Mouse (Mus musculus): ENCODE results near the gene Ctnnbl1. TPM values are rescaled to one million over a fixed set of nuclear protein-coding genes. Genes with fewer than 3 reads are reported as not detected.
A peak's percentile ranks its signal among the peaks of the same experiment; 100 is the strongest.

Gene Ctnnbl1
- polyA plus RNA-seq, 1 experiment from 2014 or later = 82.3 TPM

DNA sequence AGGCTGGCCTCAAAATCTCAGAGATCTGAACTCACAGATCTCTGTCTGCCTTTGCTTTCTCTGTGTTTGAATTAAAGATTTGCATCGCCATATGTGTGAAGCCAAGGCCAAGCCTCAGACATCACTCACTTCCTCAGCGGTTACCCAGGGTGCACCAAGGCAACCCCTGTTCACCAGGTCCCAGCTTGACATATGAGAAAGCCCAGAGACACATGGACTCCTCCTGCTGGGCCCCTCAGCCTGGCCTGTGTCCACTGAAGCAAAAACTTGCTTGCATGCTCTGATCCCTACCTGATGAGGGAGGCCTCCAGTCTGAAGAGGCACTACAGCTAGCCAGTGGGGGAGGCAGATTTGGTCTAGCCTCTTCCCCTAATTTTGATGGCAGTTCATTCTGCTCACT is 63.1 kb downstream of the Ctnnbl1 start:
- Histone ChIP-seq H3K36me3 (no peaks in the 10 kb centered on the region), H3K27me3 (peaks cover 31% of the 10 kb centered on the region), H3K9me3 (replicated peaks) (no peaks in the 10 kb centered on the region), H3K4me2 (replicated peaks) (no peak overlapping the region), H3K27ac (peak overlapping the region; percentile 88), H3K4me3 (no peak overlapping the region), H3K9ac (no peak overlapping the region), H3K4me1 (peaks cover 38% of the 10 kb centered on the region)
- WGBS = 79% methylated on average over 2 of the region's 2 CpGs
- ATAC-seq (ENCODE audit: low FRiP score) = no peak

DNA sequence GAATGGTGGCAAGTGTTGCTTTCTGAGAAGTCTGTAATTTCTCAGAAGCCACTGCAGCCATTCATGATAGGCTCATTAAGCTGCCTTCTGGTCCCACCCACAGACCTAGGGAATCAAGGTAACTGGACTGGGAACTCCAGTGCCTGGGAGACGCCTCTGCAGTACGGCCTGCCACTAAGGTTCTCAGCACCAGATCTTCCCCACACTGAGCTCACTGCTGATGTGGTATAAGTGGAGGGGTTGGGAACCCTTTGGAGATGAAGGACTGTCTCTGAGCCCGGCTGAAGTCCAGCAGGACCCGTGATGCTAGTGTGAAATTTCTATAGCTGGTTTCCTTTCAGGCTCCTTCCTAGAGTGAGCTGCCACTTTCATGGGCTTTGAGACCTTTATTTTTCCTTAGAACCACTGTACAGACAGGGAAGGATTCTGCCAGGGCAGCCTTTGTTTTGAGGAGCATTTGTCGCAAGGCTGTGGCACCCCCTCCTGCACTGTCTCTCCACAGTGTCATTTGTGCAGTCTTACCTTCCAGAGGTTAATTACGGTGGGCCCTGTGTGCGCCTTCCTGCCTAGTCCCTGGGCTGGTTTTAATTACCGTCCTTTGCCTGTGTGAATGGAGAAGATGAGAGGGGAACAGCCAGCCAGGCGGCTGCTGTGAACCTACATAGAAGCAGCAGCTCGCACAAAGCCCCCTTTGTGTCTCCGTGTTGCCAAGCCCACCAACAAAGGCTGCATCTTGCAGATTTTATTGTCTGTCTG is 63.7 kb downstream of the Ctnnbl1 start:
- 8% methylated on average over 11 of the region's 11 CpGs for WGBS
- peaks cover 30% of the 10 kb centered on the region for H3K27me3 ChIP-seq

DNA sequence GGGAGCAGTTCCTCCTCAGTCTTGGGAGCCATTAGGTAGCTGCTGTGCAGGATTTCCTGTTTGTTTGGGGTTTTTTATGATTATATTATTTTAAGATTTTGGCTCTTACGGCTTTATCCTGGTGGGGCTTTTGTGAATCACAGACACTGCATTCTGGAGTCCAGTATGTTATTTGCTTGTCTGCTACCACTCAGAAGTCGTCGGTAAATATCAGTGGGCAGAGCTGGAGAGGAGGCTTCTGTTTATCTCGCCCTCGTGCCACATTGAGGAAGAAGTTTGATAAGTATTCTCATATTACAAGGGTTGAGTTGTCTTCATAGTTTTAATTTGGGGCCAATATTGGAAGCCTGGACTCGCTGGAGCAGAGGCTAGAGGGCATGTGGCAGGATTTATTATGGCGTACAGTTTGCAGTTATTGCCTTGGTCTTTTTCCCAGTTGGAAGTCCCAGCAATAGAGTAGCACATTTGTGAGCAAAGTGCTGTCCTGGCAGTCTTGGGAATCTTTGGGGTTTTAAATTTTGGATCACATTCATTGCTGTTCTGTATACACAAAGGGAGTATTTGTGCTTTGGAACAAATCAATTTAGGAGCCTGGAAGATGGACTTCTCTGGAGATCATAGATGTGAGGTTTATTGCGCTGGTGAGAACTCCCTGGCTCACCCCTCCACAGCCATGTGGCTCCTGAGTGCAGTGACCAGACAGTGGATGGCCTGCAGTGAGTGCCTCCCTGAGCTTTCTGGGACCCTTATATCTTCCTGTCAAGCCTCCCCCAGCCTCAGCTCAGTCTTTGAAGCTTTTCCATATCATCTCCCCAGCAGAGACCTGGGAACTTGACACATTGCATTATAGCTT is 64.5 kb downstream of the Ctnnbl1 start:
- H3K9me3 ChIP-seq (replicated peaks) = no peaks in the 10 kb centered on the region
- 27% methylated on average over 8 of the region's 8 CpGs for WGBS
- peaks cover 45% of the 10 kb centered on the region for H3K4me1 ChIP-seq
- H3K36me3 ChIP-seq = no peaks in the 10 kb centered on the region
- H3K27ac ChIP-seq = peak overlapping the region; percentile 88
- H3K27me3 ChIP-seq = peaks cover 22% of the 10 kb centered on the region
- H3K4me3 ChIP-seq = no peak overlapping the region
- peak; percentile 18; the same call in 1 of the 2 replicates for ATAC-seq (ENCODE audit: low FRiP score)
- H3K9ac ChIP-seq = peak overlapping the region; percentile 9; the same call in 1 of the 2 replicates
- peak overlapping the region; percentile 27 for H3K4me2 ChIP-seq (replicated peaks)

More for the DNA sequence above, 63.7 kb downstream of the Ctnnbl1 start:
- H3K27ac ChIP-seq = peak overlapping the region; percentile 88
- H3K4me1 ChIP-seq = peaks cover 44% of the 10 kb centered on the region
- no peaks in the 10 kb centered on the region for H3K9me3 ChIP-seq (replicated peaks)
- peak overlapping the region; percentile 9; the same call in 1 of the 2 replicates for H3K9ac ChIP-seq
- H3K4me3 ChIP-seq = no peak overlapping the region
- H3K36me3 ChIP-seq = no peaks in the 10 kb centered on the region
- peak; percentile 80 for ATAC-seq (ENCODE audit: low FRiP score)
- H3K4me2 ChIP-seq (replicated peaks) = peak overlapping the region; percentile 27

DNA sequence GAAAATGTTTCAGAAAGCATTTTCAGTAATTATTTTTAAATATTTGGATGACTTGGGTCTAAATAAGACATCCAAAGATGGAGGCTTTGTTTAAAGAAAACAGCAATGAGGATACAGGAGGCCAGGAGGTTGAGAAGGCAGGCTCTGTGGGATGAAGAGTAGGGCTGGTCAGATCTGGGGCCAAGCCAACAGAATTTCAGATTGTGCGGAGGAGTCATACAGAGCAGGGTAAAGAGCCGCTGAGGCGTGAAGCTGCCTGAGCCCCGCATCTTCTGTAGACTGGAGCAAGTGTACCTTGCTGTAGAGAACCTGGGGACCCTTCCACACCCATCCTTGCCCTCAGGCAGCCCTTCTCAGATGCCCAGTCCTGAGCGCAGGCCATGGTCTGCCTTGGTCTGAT is 65.5 kb downstream of the Ctnnbl1 start:
- H3K4me3 ChIP-seq = no peak overlapping the region
- WGBS = 82% methylated on average over 5 of the region's 5 CpGs
- peaks cover 17% of the 10 kb centered on the region for H3K27me3 ChIP-seq
- peaks cover 53% of the 10 kb centered on the region for H3K4me1 ChIP-seq
- H3K36me3 ChIP-seq = no peaks in the 10 kb centered on the region
- no peaks in the 10 kb centered on the region for H3K9me3 ChIP-seq (replicated peaks)
- no peak for ATAC-seq (ENCODE audit: low FRiP score)
- H3K4me2 ChIP-seq (replicated peaks) = 0 out of 2 replicates have a peak overlapping the region, but pooled peaks have one; percentile 27
- peak overlapping the region; percentile 2; the same call in 1 of the 2 replicates for H3K9ac ChIP-seq
- H3K27ac ChIP-seq = no peak overlapping the region

GRCm38 (mm10) chr2:157804388-157804787 is 67.2 kb downstream of the Ctnnbl1 start:
- Histone ChIP-seq H3K27ac (no peak overlapping the region), H3K27me3 (peaks cover 3% of the 10 kb centered on the region), H3K4me1 (peaks cover 66% of the 10 kb centered on the region), H3K4me3 (no peak overlapping the region), H3K36me3 (no peaks in the 10 kb centered on the region), H3K9ac (no peak overlapping the region), H3K4me2 (replicated peaks) (no peak overlapping the region), H3K9me3 (replicated peaks) (no peaks in the 10 kb centered on the region)
- no peak for ATAC-seq (ENCODE audit: low FRiP score)
- 77% methylated on average over 3 of the region's 3 CpGs for WGBS

GRCm38 (mm10) chr2:157805091-157805490 is 67.9 kb downstream of the Ctnnbl1 start:
- H3K27ac ChIP-seq = no peak overlapping the region
- WGBS = 75% methylated on average over 3 of the region's 3 CpGs
- H3K4me3 ChIP-seq = no peak overlapping the region
- no peaks in the 10 kb centered on the region; the same call in 1 of the 2 replicates for H3K27me3 ChIP-seq
- H3K9ac ChIP-seq = no peak overlapping the region
- ATAC-seq (ENCODE audit: low FRiP score) = no peak
- H3K4me2 ChIP-seq (replicated peaks) = no peak overlapping the region
- H3K4me1 ChIP-seq = peaks cover 64% of the 10 kb centered on the region
- no peaks in the 10 kb centered on the region for H3K9me3 ChIP-seq (replicated peaks)
- H3K36me3 ChIP-seq = peaks cover 4% of the 10 kb centered on the region; the same call in 1 of the 2 replicates

- H3K4me1 ChIP-seq = peaks cover 45% of the 10 kb centered on the region
- H3K27ac ChIP-seq = peak overlapping the region; percentile 70; the same call in 1 of the 2 replicates
- no peaks in the 10 kb centered on the region; the same call in 1 of the 2 replicates for H3K27me3 ChIP-seq
- no peaks in the 10 kb centered on the region for H3K9me3 ChIP-seq (replicated peaks)
- H3K9ac ChIP-seq = no peak overlapping the region
- no peak overlapping the region for H3K4me3 ChIP-seq
- peaks cover 15% of the 10 kb centered on the region for H3K36me3 ChIP-seq
- 59% methylated on average over 4 of the region's 4 CpGs for WGBS
- H3K4me2 ChIP-seq (replicated peaks) = no peak overlapping the region
- ATAC-seq (ENCODE audit: low FRiP score) = no peak
Measured at GRCm38 (mm10) chr2:157807076-157807475, 69.9 kb downstream of the Ctnnbl1 start.

GRCm38 (mm10) chr2:157807621-157808367 is 70.6 kb downstream of the Ctnnbl1 start:
- 66% methylated on average over 7 of the region's 7 CpGs for WGBS
- Histone ChIP-seq H3K27me3 (no peaks in the 10 kb centered on the region; the same call in 1 of the 2 replicates), H3K36me3 (peaks cover 22% of the 10 kb centered on the region), H3K4me1 (peaks cover 37% of the 10 kb centered on the region), H3K4me2 (replicated peaks) (no peak overlapping the region), H3K27ac (peak overlapping the region; percentile 70), H3K4me3 (no peak overlapping the region), H3K9ac (peak overlapping the region; percentile 23; the same call in 1 of the 2 replicates), H3K9me3 (replicated peaks) (no peaks in the 10 kb centered on the region)
- no peak for ATAC-seq (ENCODE audit: low FRiP score)

DNA sequence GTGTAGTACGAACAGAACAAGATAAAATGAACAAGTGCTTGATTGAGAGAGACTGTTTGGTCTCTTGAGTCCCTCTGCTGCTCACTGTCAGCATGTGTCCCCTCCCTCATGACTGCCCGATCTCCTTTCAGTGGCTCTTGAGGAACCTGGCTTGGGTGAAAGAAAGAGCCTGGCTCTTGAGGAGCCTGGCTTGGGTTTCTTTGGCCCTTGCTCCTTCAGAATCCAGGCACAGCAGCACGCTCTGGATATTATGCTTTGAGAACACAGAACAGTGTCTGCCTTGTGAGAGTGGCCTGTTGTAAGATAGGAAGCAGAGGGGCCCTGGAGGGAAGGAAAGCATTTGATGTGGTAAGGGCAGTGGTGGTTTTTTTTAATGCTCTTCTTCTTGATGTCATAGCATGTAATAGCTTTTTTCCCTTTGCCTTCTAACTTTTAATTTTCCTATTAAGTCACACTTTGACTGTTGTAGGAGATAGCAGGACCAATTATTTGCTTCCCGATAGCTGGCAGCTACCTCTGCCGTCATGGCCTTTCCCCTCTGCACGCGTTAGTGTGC is 71.2 kb downstream of the Ctnnbl1 start:
- Histone ChIP-seq H3K36me3 (peaks cover 23% of the 10 kb centered on the region), H3K27ac (peak overlapping the region; percentile 70), H3K9me3 (replicated peaks) (no peaks in the 10 kb centered on the region), H3K4me3 (no peak overlapping the region), H3K9ac (peak overlapping the region; percentile 23; the same call in 1 of the 2 replicates), H3K4me1 (peaks cover 33% of the 10 kb centered on the region), H3K27me3 (no peaks in the 10 kb centered on the region; the same call in 1 of the 2 replicates), H3K4me2 (replicated peaks) (no peak overlapping the region)
- 65% methylated on average over 7 of the region's 7 CpGs for WGBS
- no peak for ATAC-seq (ENCODE audit: low FRiP score)

- no peak overlapping the region for H3K9ac ChIP-seq
- peaks cover 33% of the 10 kb centered on the region for H3K4me1 ChIP-seq
- no peak overlapping the region for H3K27ac ChIP-seq
- H3K9me3 ChIP-seq (replicated peaks) = no peaks in the 10 kb centered on the region
- WGBS = 90% methylated on average over 6 of the region's 6 CpGs
- no peak overlapping the region for H3K4me3 ChIP-seq
- no peak overlapping the region for H3K4me2 ChIP-seq (replicated peaks)
- H3K27me3 ChIP-seq = no peaks in the 10 kb centered on the region; the same call in 1 of the 2 replicates
- H3K36me3 ChIP-seq = peaks cover 23% of the 10 kb centered on the region
- ATAC-seq (ENCODE audit: low FRiP score) = no peak
Measured at GRCm38 (mm10) chr2:157809341-157809740, 72.1 kb downstream of the Ctnnbl1 start.

GRCm38 (mm10) chr2:157810749-157811148 is 73.5 kb downstream of the Ctnnbl1 start:
- H3K9me3 ChIP-seq (replicated peaks) = no peaks in the 10 kb centered on the region
- H3K4me2 ChIP-seq (replicated peaks) = no peak overlapping the region
- no peaks in the 10 kb centered on the region; the same call in 1 of the 2 replicates for H3K27me3 ChIP-seq
- peaks cover 24% of the 10 kb centered on the region for H3K4me1 ChIP-seq
- 93% methylated on average over 1 of the region's 1 CpGs for WGBS
- H3K9ac ChIP-seq = no peak overlapping the region
- no peak overlapping the region for H3K4me3 ChIP-seq
- H3K36me3 ChIP-seq = peaks cover 23% of the 10 kb centered on the region
- no peak overlapping the region for H3K27ac ChIP-seq
- ATAC-seq (ENCODE audit: low FRiP score) = no peak
